Mouse (Mus musculus) liver, postnatal 0 days (tissue): ENCODE data around the gene Prom1.

Experiments used
- CTCF ChIP-seq: sonication (generic); IDR thresholded peaks from 2 replicates; pipeline ENCODE4 v1.5.1; 2016; ENCODE audit warnings: antibody characterized with exemption, low read depth
- EP300 ChIP-seq: IDR thresholded peaks from 2 replicates; pipeline ENCODE4 v1.6.1; 2016; ENCODE audit warnings: antibody characterized with exemption, low read depth, mild to moderate bottlenecking

- TF ChIP-seq EP300: no peak
- no peak for TF ChIP-seq CTCF
These were observed 45.9 kb upstream of the Prom1 start for GRCm38 (mm10) chr5:44147732-44148131.
